Mouse (Mus musculus) kidney, postnatal 25 days (tissue): ENCODE results near the gene Dnah11.
"Not testable (repeated sequence)": the region's sequence is repeated elsewhere in the genome, so short reads cannot be mapped to it uniquely, and the experiment has no call there.

Experiments used
- DNase-seq, 2 experiments: peaks; one replicate each; pipeline ENCODE4 v3.0.0; 2021; ENCODE audit warnings: mixed read lengths in 2 of 2

The Dnah11 gene

DNA sequence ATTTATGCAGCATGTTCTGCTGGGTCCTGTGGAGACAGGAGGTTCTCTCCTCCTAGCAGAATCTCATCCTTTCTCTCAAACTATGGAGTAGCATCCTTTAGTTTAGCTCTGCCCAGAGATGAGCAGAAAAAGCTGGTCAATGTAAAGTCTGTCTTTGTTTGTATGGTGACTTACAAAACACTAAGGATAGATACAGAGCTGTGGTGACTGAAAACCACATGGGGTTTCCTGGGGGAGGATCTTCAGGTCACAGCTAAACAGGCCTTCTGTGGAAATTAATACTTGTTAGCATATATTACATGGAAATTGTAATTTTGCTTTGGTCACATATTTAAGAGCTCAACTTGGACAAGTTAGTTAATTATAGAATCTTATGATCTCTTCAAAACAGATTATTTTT lies 239.6 kb downstream of the Dnah11 start:
- DNase-seq = no peak

DNA sequence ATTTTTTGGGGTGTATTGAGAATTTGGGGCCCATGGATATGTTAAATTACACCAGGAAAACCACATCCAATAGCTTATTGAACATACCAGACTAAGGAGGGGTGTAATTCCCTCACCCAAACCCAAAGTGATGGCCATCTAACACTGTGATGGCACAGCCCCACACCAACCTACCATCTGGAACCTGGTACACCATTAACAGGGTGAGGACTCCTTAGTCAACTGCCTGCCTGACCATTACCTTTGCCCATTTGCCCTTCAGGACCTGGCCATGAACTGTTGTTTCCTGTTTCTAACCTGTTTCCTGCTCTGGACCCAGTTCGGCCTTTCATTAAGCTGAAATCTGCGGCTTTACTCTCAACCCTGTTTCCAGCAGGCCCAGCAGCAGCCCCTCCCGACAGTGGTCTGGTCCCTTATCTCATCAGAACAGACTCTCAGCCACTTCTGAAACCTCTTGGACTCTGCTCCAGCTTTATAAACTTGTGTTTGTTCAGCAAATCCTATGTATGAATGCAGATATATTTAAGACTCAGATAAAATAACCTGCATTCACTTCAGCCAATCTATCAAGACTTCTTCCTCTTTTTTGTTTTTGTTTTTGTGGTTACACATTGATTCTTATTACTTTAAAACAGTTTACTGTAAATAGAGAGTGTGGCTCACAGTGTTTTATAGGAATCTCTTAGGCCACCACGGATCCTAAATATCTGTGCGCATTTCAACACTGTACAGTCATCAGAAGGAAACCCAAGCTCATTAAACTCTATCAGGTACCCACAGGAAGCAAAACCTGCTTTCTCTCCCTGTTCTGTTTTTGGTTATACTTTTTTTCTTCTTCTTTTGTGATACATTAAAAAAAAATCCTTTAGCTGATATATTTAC lies 251.8 kb downstream of the Dnah11 start:
- DNase-seq = no peak

DNA sequence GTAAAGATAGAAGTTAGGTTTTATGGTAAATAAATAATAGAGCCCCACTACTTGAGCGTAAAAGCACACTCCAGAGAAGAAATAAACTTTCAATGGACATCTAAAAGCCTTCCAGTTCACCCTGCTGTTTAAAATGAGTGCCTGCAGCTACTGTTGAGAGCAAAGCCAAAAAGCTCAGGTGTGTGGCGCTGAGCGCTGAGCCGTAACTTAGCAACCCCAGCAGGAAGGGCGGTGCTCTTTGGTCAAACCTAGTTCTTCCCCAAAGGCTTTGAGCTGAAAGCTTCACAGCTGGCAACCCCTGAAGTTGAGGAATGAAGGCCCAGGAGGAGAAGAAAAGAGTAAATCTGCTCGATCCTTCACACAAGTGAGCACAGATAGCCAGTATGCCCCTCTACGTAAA lies 256.9 kb downstream of the Dnah11 start:
- DNase-seq = peak; percentile 34 to 68

DNA sequence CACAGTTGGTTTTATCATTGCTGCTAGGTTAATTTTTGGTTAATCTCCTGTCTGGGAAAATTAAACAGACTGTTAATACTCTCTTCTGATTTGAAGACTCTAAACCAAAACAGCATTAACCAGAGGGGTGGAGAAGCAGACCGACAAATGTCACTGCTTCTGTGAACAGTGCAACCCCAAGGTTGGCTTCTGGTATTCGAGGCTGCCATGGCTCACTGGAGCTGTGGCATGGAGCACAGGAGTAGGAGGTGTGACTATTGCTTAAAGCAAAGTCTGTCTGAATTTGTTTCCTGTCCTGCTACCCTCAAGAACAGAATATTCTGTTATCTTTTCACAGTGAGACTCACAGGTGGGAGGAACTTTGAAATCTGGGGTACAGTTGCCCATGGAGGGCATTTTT lies 260.6 kb downstream of the Dnah11 start:
- peak; percentile 22 to 72 for DNase-seq

DNA sequence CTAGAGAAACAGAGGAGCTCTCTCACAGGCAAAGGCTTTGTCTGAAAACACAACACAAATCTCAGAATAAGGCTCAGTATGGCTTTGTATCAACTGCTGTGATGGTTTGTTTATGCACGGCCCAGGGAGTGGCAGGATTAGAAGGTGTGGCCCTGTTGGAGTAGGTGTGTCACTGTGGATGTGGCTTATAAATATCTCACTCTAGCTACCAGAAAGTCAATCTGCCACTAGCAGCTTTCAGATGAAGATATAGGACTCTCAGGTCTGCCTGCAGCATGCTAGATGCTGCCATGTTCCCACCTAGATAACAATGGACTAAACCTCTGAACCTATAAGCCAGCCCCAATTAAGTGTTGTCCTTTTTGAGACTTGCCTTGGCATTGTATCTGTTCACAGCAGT lies 266.8 kb downstream of the Dnah11 start:
- no peak for DNase-seq

DNA sequence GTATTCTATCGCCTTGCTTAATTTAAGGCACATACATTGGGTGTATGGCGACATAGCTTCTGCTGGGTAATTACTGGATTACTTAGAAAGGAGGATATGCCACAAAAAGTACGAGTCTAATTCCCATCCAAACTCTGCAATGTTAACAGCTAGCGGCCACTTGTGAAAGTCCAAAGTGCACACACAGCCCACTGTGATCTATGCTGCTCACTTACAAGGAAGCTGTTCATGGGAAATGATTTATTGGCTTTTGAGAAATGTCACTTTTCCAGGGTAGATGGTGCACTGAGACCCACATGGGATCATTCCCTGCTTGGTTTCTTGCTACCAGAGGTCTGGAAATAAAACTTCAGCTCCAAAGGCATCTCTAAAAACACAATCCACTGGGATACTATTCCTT lies 269.1 kb downstream of the Dnah11 start:
- no peak for DNase-seq

DNA sequence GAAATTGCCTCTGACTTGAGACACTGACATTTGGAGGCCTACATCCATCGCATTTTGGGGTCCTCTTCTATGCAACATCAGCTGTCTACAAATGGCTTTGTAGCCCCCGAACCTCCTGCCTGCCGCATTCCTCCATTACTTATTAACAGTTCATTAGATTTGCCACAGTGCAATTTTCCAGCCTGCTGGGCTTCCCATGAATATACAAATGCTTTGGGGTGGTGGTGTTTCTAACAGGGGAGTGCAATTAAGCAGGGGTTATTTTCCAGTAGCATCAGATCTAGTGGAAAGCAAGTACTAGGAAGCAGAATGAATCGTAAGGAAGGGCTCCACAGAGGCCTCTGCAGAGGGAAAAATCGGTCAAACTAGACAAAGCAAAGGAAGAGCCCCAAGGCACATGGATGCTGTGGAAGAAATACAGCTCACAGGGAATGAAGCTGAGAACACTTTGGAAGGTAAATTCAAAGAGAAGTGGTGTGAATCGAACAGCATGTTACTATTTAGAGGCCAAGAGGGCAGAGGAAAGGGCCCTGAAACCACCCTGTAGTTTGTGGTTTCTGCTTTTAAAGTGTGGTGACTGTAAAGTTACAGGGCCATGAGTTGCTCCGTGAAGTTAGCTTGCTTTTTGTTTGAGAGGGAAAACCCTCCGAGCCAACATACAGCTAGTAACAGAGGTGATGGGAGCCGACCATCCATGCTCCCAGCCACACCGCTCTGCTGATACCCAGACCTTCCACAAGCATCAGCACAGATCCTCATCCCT lies 282.8 kb downstream of the Dnah11 start:
- peak; percentile 14 to 46 for DNase-seq

DNA sequence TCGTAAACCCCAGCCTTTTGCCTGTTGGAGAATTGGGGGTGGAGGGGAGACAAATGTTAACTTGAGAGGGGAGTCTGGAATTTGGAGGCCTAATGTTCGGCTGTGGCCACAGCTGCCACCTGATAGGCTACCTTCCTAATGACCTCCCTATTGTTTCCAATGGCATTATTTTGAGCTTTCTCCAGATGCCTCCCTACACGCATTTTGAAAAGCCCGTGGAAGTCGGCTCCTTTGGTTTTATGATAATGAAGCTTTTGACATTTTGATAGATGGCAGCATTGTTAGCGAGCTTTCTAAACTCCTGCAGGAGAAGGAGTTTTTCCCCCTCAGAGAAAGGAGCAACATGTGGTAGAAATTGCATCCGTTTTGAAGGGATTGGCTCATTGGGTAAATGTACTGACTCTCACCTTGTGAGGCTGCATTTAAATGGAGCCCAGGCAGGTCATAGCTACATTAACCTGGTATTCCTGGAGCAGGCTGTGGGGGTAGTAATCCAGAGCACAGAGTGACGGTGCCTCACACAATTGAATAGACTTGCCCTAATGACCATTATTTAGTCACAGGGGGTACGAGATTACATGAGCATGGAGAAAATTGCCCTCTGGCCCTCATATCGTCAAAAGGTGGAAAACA lies 284.1 kb downstream of the Dnah11 start:
- peak in 1 of 2 experiments; percentile 44 for DNase-seq

DNA sequence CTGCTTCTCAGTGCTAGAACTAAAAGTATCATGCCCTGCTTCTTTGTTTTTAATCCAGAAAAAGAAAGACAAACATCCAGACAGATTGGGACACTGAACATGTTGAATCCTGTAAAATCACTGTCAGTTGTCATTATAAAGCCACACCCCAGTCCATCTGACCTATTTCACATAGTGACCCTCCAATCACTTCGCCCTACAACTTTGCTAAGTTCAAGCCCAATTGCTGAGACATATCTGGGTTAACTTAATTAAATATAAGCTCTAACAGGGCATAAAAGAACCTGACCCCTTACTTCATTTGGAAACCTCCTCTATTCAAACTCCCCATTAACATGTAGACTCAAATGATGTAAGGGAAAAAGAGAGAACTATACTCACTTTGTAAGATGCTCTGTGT lies 287.4 kb downstream of the Dnah11 start:
- DNase-seq = no peak

DNA sequence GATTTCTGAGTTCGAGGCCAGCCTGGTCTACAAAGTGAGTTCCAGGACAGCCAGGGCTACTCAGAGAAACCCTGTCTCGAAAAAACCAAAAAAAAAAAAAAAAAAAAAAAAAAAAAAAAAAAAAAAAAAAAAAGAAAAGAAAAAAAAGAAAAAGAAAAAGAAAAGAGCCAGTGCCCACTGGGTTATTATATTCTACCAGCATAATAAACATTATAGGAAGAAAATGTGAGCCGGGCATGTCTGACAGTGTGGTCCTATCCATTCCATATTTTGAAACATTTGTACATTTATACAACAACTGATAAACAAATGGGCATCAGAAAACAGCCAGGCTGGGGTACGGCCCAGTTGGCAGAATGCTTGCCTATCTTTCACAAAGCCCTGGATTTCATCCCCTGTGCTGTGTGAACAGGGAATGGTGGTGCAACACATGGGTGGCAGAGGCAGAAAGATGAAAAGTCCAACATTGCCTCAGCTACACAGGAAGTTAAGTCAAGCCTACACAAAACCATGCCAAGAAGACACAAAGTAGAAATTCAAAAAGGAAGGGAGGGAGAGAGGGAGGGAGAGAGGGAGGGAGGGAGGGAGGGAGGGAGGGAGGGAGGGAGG lies 293.5 kb downstream of the Dnah11 start:
- not testable (repeated sequence) for DNase-seq

DNA sequence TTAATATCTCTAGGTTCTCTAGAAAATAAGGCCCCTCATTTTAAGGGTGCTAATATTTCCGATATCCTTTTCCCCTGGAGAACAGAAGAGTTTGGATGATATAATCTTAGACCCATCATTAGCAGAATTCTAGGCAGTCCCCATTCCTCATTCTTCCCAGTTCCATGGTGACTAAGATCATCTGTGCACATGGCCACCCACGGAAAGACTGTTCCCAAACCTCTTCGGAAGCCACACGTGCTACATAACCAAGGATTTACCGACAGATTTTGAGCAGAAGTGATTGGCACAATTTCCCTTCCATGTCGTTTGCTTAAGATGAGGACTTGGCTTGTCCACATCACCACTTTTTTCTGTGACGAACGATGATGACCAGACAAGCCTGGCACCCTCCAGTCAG lies 295.2 kb downstream of the Dnah11 start:
- DNase-seq = no peak

DNA sequence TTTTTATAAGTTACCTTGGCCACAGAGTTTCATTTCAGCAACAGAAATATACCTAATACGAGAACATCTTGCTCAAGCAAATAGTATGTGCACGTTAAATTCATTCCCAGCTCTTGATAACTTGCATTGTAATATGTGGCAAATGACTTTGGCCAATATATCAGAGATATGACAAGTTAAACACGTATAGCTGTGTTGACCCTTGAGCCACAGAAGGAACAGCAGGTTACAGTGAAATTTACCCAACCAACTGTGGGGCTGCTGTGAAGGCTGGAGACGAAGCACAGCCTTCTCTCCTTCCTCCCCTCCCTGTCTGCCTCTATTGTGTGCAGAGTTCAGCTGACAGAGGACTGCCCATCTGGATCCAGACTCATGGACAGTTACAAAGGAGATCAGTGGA lies 297.5 kb downstream of the Dnah11 start:
- DNase-seq = not testable (repeated sequence)

DNA sequence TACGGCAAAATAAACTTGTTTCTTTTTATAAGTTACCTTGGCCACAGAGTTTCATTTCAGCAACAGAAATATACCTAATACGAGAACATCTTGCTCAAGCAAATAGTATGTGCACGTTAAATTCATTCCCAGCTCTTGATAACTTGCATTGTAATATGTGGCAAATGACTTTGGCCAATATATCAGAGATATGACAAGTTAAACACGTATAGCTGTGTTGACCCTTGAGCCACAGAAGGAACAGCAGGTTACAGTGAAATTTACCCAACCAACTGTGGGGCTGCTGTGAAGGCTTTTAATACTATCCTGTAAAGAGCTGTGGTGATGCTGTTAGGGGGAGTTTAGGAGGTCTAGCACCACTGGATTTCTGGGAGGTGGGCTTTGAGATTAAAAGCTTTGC lies 298.0 kb downstream of the Dnah11 start:
- DNase-seq = not testable (repeated sequence)

DNA sequence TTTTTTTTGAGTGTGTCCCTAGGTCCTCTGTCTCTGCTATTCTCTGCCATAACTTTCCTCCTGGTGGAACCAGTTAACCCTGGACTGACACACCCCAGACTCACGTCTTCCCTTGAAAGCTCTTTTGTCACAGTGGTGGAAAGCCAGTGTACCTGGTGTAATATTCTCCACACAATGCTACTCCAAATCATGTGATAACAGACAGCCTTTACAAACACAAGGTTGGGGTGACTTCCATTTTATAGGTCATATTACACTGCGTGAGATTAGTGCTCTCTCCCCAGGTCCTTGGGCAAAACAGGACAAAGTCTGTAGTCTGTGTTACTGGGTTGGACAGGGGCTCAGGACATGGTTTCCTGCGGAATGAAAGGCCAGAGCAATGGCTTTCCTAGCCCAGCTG lies 311.4 kb downstream of the Dnah11 start:
- DNase-seq = no peak

DNA sequence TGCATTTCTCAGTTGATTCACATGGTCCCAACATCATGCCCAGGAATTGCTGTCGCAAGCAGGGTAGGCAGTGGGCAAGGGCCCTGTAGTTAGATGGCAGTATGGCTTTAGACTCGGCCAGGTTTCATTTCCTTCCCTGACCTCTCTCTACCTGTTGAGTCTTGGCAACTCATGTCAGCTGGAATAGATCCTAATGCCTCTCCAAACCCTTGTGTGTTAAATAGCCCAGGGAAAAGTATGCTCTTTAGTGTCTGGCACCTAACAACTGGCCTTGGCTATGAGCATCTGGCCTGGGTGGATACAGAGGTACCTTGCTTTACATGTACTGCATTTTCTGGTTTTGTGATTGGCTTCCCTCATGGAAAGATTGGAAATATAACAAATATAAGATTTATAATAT lies 314.2 kb downstream of the Dnah11 start:
- DNase-seq = no peak

DNA sequence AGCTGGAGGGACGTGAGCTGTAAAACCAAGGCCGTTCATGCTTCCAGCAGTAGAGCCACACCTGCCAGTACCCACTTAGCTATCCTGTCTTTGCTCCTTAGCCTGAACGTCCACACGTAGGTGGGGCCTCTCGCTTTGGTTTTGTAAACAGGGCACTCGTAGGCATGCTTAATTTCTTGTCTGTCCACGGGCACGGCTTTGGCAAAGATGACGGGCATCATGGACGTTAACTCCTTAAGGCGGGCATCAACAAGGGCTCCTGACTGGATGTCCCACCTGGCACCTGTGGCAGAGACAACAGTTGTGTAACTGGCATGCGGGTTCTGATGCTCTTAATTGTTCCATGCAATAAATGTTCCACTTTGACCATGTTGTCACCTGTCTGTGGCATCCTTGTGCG lies 320.5 kb downstream of the Dnah11 start:
- no peak for DNase-seq

DNA sequence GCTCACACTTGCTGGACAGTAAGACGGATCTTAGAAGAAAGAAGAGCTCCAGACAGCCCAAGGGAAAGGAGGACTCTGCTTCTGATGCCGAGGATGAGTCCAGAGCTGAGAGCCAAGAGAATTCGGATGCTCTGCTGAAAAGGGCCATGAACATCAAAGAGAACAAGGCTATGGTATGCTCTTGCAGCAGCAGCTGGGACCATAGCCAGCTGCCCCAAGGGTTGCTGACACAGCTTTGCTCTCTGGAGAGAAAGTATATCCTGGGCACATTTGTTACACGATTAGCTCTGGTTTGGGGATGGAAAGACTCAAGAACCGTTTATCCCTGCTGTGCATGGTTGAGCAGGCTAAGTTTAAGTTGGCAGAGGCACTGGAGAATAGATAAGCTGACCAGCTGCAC lies 326.6 kb downstream of the Dnah11 start:
- no peak for DNase-seq

DNA sequence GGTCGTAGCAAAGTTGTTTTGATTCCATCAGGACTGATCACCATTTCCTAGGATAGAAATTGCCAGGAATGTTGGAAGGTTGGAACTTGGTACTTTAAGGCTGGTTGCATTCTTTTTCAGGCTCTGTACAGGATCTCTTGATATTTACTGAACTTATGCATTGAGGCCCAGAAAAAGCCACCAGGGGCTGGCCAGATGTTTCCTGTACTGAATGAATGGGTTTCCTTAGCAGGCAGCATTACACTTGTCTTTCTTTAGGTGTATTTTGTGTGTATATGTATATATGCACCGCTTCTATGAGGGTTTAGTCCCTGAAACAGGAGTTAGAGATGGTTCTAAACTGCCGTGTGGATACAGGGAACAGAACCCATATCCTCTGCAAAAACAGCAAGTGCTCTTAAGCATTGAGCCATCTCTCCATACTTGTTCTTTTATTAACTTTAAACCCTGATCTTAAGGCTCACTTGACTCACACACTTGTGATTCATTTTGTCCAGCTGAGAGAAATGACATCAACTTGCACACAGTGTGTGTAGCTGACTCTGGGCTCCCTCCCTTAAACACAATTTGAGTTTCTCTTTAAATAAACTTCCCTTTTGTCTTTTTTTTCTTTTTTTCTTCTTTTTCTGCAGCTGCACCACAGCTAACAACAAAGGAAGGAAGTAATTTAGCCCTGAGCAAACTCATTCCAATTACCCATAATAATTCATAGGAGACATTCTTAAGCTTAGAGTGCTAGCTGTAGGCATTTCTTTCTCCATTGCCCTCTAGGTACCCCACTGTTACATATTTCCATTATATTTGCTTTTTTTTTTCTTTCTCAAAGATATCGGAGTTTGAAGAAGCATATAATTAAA lies 330.9 kb downstream of the Dnah11 start:
- no peak for DNase-seq

DNA sequence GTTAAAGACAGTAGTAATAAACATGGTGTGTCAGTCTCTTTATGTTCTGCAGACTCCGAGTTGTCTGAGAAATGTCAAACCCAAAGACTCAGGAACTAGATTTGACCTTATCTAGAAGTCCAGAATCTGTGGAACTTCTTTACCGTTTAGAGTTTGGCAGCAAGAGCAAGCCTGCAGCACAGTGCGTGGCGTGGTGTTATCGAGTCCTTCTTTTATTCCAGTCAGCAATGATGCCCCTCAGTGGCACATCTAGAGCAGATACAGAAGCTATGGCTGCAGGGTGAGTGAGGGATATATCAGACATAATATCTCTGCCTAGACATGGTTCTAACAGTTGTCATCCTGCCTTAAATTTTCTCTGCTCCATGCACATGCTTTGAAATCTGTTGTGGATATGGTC lies 336.2 kb downstream of the Dnah11 start:
- no peak for DNase-seq

DNA sequence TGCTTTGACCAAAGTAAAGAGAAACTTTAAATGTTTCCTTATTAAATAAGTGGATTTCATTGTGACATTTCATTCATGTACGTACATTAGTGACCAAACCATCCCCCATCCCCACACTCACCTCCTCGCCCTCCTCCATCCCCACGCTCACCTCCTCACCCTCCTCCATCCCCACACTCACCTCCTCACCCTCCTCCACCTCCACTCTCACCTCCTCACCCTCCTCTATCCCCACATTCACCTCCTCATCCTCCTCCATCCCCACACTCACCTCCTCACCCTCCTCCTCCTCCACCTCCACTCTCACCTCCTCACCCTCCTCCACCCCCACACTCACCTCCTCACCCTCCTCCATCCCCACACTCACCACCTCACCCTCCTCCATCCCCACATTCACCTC lies 337.6 kb downstream of the Dnah11 start:
- no peak for DNase-seq

DNA sequence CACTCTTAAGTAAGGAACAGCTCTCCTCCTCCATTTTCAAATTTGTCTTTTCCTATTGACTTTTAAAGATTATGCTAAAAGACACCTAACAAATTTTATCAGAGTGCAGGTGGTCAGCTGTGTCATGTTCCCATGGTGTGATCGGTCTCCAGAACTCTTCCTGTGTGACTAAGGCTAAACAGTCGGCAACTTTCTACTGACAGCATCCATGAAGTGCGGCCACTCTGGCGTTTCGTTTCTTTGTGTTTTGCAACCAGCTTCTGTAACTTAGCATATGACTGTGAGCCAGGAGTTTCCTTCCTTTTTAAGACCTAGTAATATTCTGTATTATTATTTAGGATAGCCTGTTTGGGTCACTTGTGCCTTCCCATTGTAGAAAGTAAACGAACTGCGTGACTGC lies 338.0 kb downstream of the Dnah11 start:
- DNase-seq = no peak

DNA sequence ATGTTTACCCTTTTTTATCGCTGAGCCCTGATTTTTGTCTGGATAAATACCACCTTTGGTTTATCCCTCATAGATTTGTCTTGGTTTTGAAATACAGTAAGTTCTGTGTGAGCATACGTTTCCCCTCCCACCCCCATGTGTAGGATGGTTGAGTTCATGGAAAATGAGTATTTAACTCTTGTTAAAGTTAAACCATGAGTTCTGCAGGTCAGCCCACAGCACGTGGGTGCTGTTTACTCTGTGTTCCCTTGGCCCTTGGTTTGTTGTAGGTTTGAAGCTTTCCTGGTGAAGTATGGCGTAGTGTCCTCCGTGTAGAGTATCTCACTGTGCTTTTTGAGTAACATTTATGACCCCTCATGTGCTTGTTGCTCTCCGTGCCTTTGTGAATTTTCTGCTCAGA lies 341.0 kb downstream of the Dnah11 start:
- DNase-seq = no peak
